Mouse (Mus musculus): ENCODE results near the gene Adam23. TPM values are rescaled to one million over a fixed set of nuclear protein-coding genes. Genes with fewer than 3 reads are reported as not detected.

Gene Adam23
- polyA plus RNA-seq, 1 experiment from 2014 or later: 9.2 TPM

GRCm38 (mm10) chr1:63539884-63540613 is 94.4 kb downstream of the Adam23 start:
- no peak overlapping the region for H3K4me2 ChIP-seq (replicated peaks; ENCODE audit: low read depth, low read length)
- no peak overlapping the region for H3K27ac ChIP-seq (ENCODE audit: low read depth, low read length)
- H3K9ac ChIP-seq (ENCODE audit: low read depth, low read length): no peak overlapping the region
- H3K4me3 ChIP-seq (ENCODE audit: low read depth, low read length): no peak overlapping the region
- WGBS: 69% methylated on average over 14 of the region's 14 CpGs
- no peaks in the 10 kb centered on the region for H3K4me1 ChIP-seq (replicated peaks; ENCODE audit: control insufficient read depth, insufficient read depth, low read length)
- ATAC-seq (ENCODE audit: low FRiP score) (no peak), DNase-seq (ENCODE audit: low spot score) (no peak)
- no peaks in the 10 kb centered on the region for H3K9me3 ChIP-seq (ENCODE audit: control insufficient read depth, low read length)
- H3K27me3 ChIP-seq (ENCODE audit: control insufficient read depth, insufficient read depth, low read length): no peaks in the 10 kb centered on the region
- no peaks in the 10 kb centered on the region for H3K36me3 ChIP-seq (ENCODE audit: control insufficient read depth, insufficient read depth, low read length)

GRCm38 (mm10) chr1:63544122-63544521 is 98.4 kb downstream of the Adam23 start:
- Histone ChIP-seq H3K4me1 (replicated peaks; ENCODE audit: control insufficient read depth, insufficient read depth, low read length) (no peaks in the 10 kb centered on the region), H3K27ac (ENCODE audit: low read depth, low read length) (no peak overlapping the region), H3K9ac (ENCODE audit: low read depth, low read length) (no peak overlapping the region), H3K36me3 (ENCODE audit: control insufficient read depth, insufficient read depth, low read length) (no peaks in the 10 kb centered on the region), H3K9me3 (ENCODE audit: control insufficient read depth, low read length) (no peaks in the 10 kb centered on the region), H3K4me2 (replicated peaks; ENCODE audit: low read depth, low read length) (no peak overlapping the region), H3K27me3 (ENCODE audit: control insufficient read depth, insufficient read depth, low read length) (no peaks in the 10 kb centered on the region), H3K4me3 (ENCODE audit: low read depth, low read length) (no peak overlapping the region)
- WGBS: 71% methylated on average over 2 of the region's 2 CpGs
- DNase-seq (ENCODE audit: low spot score) (no peak), ATAC-seq (ENCODE audit: low FRiP score) (no peak)

- Histone ChIP-seq H3K36me3 (ENCODE audit: control insufficient read depth, insufficient read depth, low read length) (no peaks in the 10 kb centered on the region), H3K9ac (ENCODE audit: low read depth, low read length) (no peak overlapping the region), H3K27ac (ENCODE audit: low read depth, low read length) (no peak overlapping the region), H3K4me3 (ENCODE audit: low read depth, low read length) (no peak overlapping the region), H3K4me2 (replicated peaks; ENCODE audit: low read depth, low read length) (no peak overlapping the region), H3K4me1 (replicated peaks; ENCODE audit: control insufficient read depth, insufficient read depth, low read length) (no peaks in the 10 kb centered on the region), H3K27me3 (ENCODE audit: control insufficient read depth, insufficient read depth, low read length) (no peaks in the 10 kb centered on the region), H3K9me3 (ENCODE audit: control insufficient read depth, low read length) (no peaks in the 10 kb centered on the region)
- 65% methylated on average over 5 of the region's 5 CpGs for WGBS
- DNase-seq (ENCODE audit: low spot score) (no peak), ATAC-seq (ENCODE audit: low FRiP score) (no peak)
Observed at GRCm38 (mm10) chr1:63553039-63553438, 107.3 kb downstream of the Adam23 start.

GRCm38 (mm10) chr1:63561772-63562520 is 116.3 kb downstream of the Adam23 start:
- Histone ChIP-seq H3K4me3 (ENCODE audit: low read depth, low read length) (no peak overlapping the region), H3K9ac (ENCODE audit: low read depth, low read length) (no peak overlapping the region), H3K9me3 (ENCODE audit: control insufficient read depth, low read length) (no peaks in the 10 kb centered on the region), H3K27me3 (ENCODE audit: control insufficient read depth, insufficient read depth, low read length) (no peaks in the 10 kb centered on the region), H3K4me1 (replicated peaks; ENCODE audit: control insufficient read depth, insufficient read depth, low read length) (no peaks in the 10 kb centered on the region), H3K27ac (ENCODE audit: low read depth, low read length) (no peak overlapping the region), H3K4me2 (replicated peaks; ENCODE audit: low read depth, low read length) (no peak overlapping the region), H3K36me3 (ENCODE audit: control insufficient read depth, insufficient read depth, low read length) (no peaks in the 10 kb centered on the region)
- ATAC-seq (ENCODE audit: low FRiP score) (no peak), DNase-seq (ENCODE audit: low spot score) (no peak)
- WGBS: 83% methylated on average over 4 of the region's 4 CpGs

- H3K4me2 ChIP-seq (replicated peaks; ENCODE audit: low read depth, low read length): no peak overlapping the region
- H3K27ac ChIP-seq (ENCODE audit: low read depth, low read length): no peak overlapping the region
- no peak for DNase-seq (ENCODE audit: low spot score)
- no peaks in the 10 kb centered on the region for H3K9me3 ChIP-seq (ENCODE audit: control insufficient read depth, low read length)
- ATAC-seq (ENCODE audit: low FRiP score): no peak
- no peaks in the 10 kb centered on the region for H3K4me1 ChIP-seq (replicated peaks; ENCODE audit: control insufficient read depth, insufficient read depth, low read length)
- H3K36me3 ChIP-seq (ENCODE audit: control insufficient read depth, insufficient read depth, low read length): no peaks in the 10 kb centered on the region
- no peak overlapping the region for H3K4me3 ChIP-seq (ENCODE audit: low read depth, low read length)
- H3K27me3 ChIP-seq (ENCODE audit: control insufficient read depth, insufficient read depth, low read length): no peaks in the 10 kb centered on the region
- no peak overlapping the region for H3K9ac ChIP-seq (ENCODE audit: low read depth, low read length)
- WGBS: 36% methylated on average over 4 of the region's 4 CpGs
Observed at GRCm38 (mm10) chr1:63563928-63564327, 118.2 kb downstream of the Adam23 start.

- H3K36me3 ChIP-seq (ENCODE audit: control insufficient read depth, insufficient read depth, low read length): no peaks in the 10 kb centered on the region
- H3K9me3 ChIP-seq (ENCODE audit: control insufficient read depth, low read length): no peaks in the 10 kb centered on the region
- H3K27me3 ChIP-seq (ENCODE audit: control insufficient read depth, insufficient read depth, low read length): no peaks in the 10 kb centered on the region
- H3K27ac ChIP-seq (ENCODE audit: low read depth, low read length): no peak overlapping the region
- DNase-seq (ENCODE audit: low spot score) (no peak), ATAC-seq (ENCODE audit: low FRiP score) (no peak)
- no peaks in the 10 kb centered on the region for H3K4me1 ChIP-seq (replicated peaks; ENCODE audit: control insufficient read depth, insufficient read depth, low read length)
- H3K4me2 ChIP-seq (replicated peaks; ENCODE audit: low read depth, low read length): no peak overlapping the region
- no peak overlapping the region for H3K4me3 ChIP-seq (ENCODE audit: low read depth, low read length)
- H3K9ac ChIP-seq (ENCODE audit: low read depth, low read length): no peak overlapping the region
- WGBS: 23% methylated on average over 7 of the region's 7 CpGs
Observed at GRCm38 (mm10) chr1:63566501-63566900, 120.8 kb downstream of the Adam23 start.

- no peaks in the 10 kb centered on the region for H3K4me1 ChIP-seq (replicated peaks; ENCODE audit: control insufficient read depth, insufficient read depth, low read length)
- no peaks in the 10 kb centered on the region for H3K27me3 ChIP-seq (ENCODE audit: control insufficient read depth, insufficient read depth, low read length)
- no peaks in the 10 kb centered on the region for H3K9me3 ChIP-seq (ENCODE audit: control insufficient read depth, low read length)
- no peak overlapping the region for H3K27ac ChIP-seq (ENCODE audit: low read depth, low read length)
- ATAC-seq (ENCODE audit: low FRiP score) (no peak), DNase-seq (ENCODE audit: low spot score) (no peak)
- no peak overlapping the region for H3K4me3 ChIP-seq (ENCODE audit: low read depth, low read length)
- H3K36me3 ChIP-seq (ENCODE audit: control insufficient read depth, insufficient read depth, low read length): no peaks in the 10 kb centered on the region
- H3K4me2 ChIP-seq (replicated peaks; ENCODE audit: low read depth, low read length): no peak overlapping the region
- 59% methylated on average over 4 of the region's 4 CpGs for WGBS
- H3K9ac ChIP-seq (ENCODE audit: low read depth, low read length): no peak overlapping the region
Observed at GRCm38 (mm10) chr1:63567031-63567430, 121.3 kb downstream of the Adam23 start.

GRCm38 (mm10) chr1:63572229-63572628 is 126.5 kb downstream of the Adam23 start:
- DNase-seq (ENCODE audit: low spot score): no peak
- Histone ChIP-seq H3K9ac (ENCODE audit: low read depth, low read length) (no peak overlapping the region), H3K27me3 (ENCODE audit: control insufficient read depth, insufficient read depth, low read length) (no peaks in the 10 kb centered on the region), H3K4me2 (replicated peaks; ENCODE audit: low read depth, low read length) (no peak overlapping the region), H3K36me3 (ENCODE audit: control insufficient read depth, insufficient read depth, low read length) (no peaks in the 10 kb centered on the region), H3K4me1 (replicated peaks; ENCODE audit: control insufficient read depth, insufficient read depth, low read length) (peaks cover 7% of the 10 kb centered on the region), H3K9me3 (ENCODE audit: control insufficient read depth, low read length) (no peaks in the 10 kb centered on the region), H3K4me3 (ENCODE audit: low read depth, low read length) (no peak overlapping the region), H3K27ac (ENCODE audit: low read depth, low read length) (no peak overlapping the region)
- ATAC-seq (ENCODE audit: low FRiP score): no peak
- WGBS: 76% methylated on average over 7 of the region's 7 CpGs

- Histone ChIP-seq H3K36me3 (ENCODE audit: control insufficient read depth, insufficient read depth, low read length) (no peaks in the 10 kb centered on the region), H3K27me3 (ENCODE audit: control insufficient read depth, insufficient read depth, low read length) (no peaks in the 10 kb centered on the region), H3K4me2 (replicated peaks; ENCODE audit: low read depth, low read length) (no peak overlapping the region), H3K4me3 (ENCODE audit: low read depth, low read length) (no peak overlapping the region), H3K4me1 (replicated peaks; ENCODE audit: control insufficient read depth, insufficient read depth, low read length) (peaks cover 7% of the 10 kb centered on the region), H3K9ac (ENCODE audit: low read depth, low read length) (no peak overlapping the region), H3K27ac (ENCODE audit: low read depth, low read length) (peak overlapping the region; percentile 42; the same call in 1 of the 2 replicates), H3K9me3 (ENCODE audit: control insufficient read depth, low read length) (no peaks in the 10 kb centered on the region)
- 45% methylated on average over 6 of the region's 6 CpGs for WGBS
- peak; percentile 70 for DNase-seq (ENCODE audit: low spot score)
- peak; percentile 82 for ATAC-seq (ENCODE audit: low FRiP score)
Observed at GRCm38 (mm10) chr1:63573432-63573831, 127.7 kb downstream of the Adam23 start.
